Mouse (Mus musculus) forebrain, embryonic 14.5 days (tissue): ENCODE measurements at regions not wholly inside any gene's neighbourhood (a gene's known extent, or its start where the extent isn't known, plus 50 kb on each side); places are given as distances from the start of the nearest gene placed in this dataset.
A peak's percentile ranks its signal among the peaks of the same experiment; 100 is the strongest.
"Not testable (repeated sequence)": the region's sequence is repeated elsewhere in the genome, so short reads cannot be mapped to it uniquely, and the experiment has no call there.

ENCODE experiments used
- ATAC-seq: fragments of 200-750 bp; cut with Nextera tagmentation; 2 replicates; pipeline ENCODE4 v1.8.0; 2017; ENCODE audit warnings: mild to moderate bottlenecking, moderate library complexity
- DNase-seq: peaks from one replicate; pipeline ENCODE4 v3.0.0-alpha.2; 2015; ENCODE audit warnings: low spot score
- H3K27ac ChIP-seq: fragments of 300-500 bp; sonication (generic); 2 replicates; pipeline ENCODE4 v1.5.1; 2014; ENCODE audit warnings: low read depth, mild to moderate bottlenecking, control low read depth, low read length, moderate library complexity
- H3K27me3 ChIP-seq: fragments of 300-500 bp; sonication (generic); replicated peaks from 2 replicates; pipeline ENCODE4 v1.6.1; 2014; ENCODE audit warnings: low read length, control low read depth, mixed read lengths; ENCODE audit not compliant: control insufficient read depth, insufficient read depth
- H3K36me3 ChIP-seq: fragments of 300-500 bp; sonication (generic); 2 replicates; pipeline ENCODE4 v1.6.1; 2014; ENCODE audit warnings: low read length, control low read depth; ENCODE audit not compliant: control insufficient read depth, insufficient read depth
- H3K4me1 ChIP-seq: fragments of 300-500 bp; sonication (generic); 2 replicates; pipeline ENCODE4 v1.6.1; 2014; ENCODE audit warnings: antibody characterized with exemption, low read length, control low read depth; ENCODE audit not compliant: control insufficient read depth, insufficient read depth
- H3K4me2 ChIP-seq: fragments of 300-500 bp; sonication (generic); 2 replicates; pipeline ENCODE4 v1.6.1; 2014; ENCODE audit warnings: mild to moderate bottlenecking, control low read depth, low read length
- H3K4me3 ChIP-seq: fragments of 300-500 bp; sonication (generic); 2 replicates; pipeline ENCODE4 v1.5.1; 2014; ENCODE audit warnings: low read depth, low read length, control low read depth
- H3K9ac ChIP-seq: fragments of 300-500 bp; sonication (generic); 2 replicates; pipeline ENCODE4 v1.6.1; 2014; ENCODE audit warnings: mild to moderate bottlenecking, low read length, control low read depth, moderate library complexity
- H3K9me3 ChIP-seq: fragments of 300-500 bp; sonication (generic); replicated peaks from 2 replicates; pipeline ENCODE4 v1.6.1; 2016; ENCODE audit warnings: low read length, control low read depth, mixed read lengths; ENCODE audit not compliant: control insufficient read depth
- WGBS: fragments of 180-500 bp; shearing (Covaris S2); extraction: QIAGEN DNeasy Blood & Tissue Kit; methylation state at CpG from one replicate; pipeline ENCODE4 v1.1.7; 2014; 5-methylcytosine and 5-hydroxymethylcytosine counted together

- ATAC-seq, result not testable (repeated sequence)
- WGBS, result 86% methylated on average over 8 of the region's 14 CpGs
Measured at GRCm38 (mm10) chr6:47745856-47746255, 67.4 kb downstream of the Pdia4 start.

GRCm38 (mm10) chr6:47743856-47744255, 69.4 kb downstream of the Pdia4 start:
- ATAC-seq, H3K9ac ChIP-seq, H3K27ac ChIP-seq, H3K27me3 ChIP-seq, H3K4me3 ChIP-seq, H3K4me2 ChIP-seq, H3K36me3 ChIP-seq, H3K9me3 ChIP-seq, H3K4me1 ChIP-seq, DNase-seq: not testable (repeated sequence)
- no CpG with 5 or more reads among the region's 20 CpGs for WGBS

More at GRCm38 (mm10) chr6:47745856-47746255, 67.4 kb downstream of the Pdia4 start:
- DNase-seq, H3K36me3 ChIP-seq, H3K9me3 ChIP-seq, H3K4me2 ChIP-seq, H3K27ac ChIP-seq, H3K27me3 ChIP-seq, H3K9ac ChIP-seq, H3K4me3 ChIP-seq, H3K4me1 ChIP-seq: not testable (repeated sequence)

- H3K36me3 ChIP-seq, H3K9me3 ChIP-seq, ATAC-seq, H3K27me3 ChIP-seq, H3K4me1 ChIP-seq, H3K9ac ChIP-seq, H3K27ac ChIP-seq: not testable (repeated sequence)
- H3K4me2 ChIP-seq, result 0 out of 2 replicates have a peak overlapping the region, but pooled peaks have one; percentile 24
- DNase-seq, result peak; percentile 22
- H3K4me3 ChIP-seq, result peak overlapping the region; percentile 29
- 2% methylated on average over 15 of the region's 47 CpGs for WGBS
Measured at GRCm38 (mm10) chr6:47740216-47740615, 73.0 kb downstream of the Pdia4 start.

- H3K9me3 ChIP-seq, H3K4me2 ChIP-seq, H3K9ac ChIP-seq, H3K4me1 ChIP-seq, H3K27ac ChIP-seq, H3K36me3 ChIP-seq, H3K27me3 ChIP-seq, H3K4me3 ChIP-seq, ATAC-seq, DNase-seq: not testable (repeated sequence)
- WGBS, result 17% methylated on average over 10 of the region's 26 CpGs
Measured at GRCm38 (mm10) chr6:47739696-47740095, 73.5 kb downstream of the Pdia4 start.

GRCm38 (mm10) chr6:47737972-47738371, 75.3 kb downstream of the Pdia4 start:
- H3K4me2 ChIP-seq, H3K9ac ChIP-seq, H3K27me3 ChIP-seq, DNase-seq, ATAC-seq, H3K36me3 ChIP-seq, H3K4me3 ChIP-seq, H3K4me1 ChIP-seq, H3K9me3 ChIP-seq, H3K27ac ChIP-seq: not testable (repeated sequence)
- WGBS, result no CpG with 5 or more reads among the region's 3 CpGs
